Mouse (Mus musculus): ENCODE results near the gene Syp. TPM values are rescaled to one million over a fixed set of nuclear protein-coding genes. Genes with fewer than 3 reads are reported as not detected.

Syp gene
- 1 to 10 TPM; 1.1 TPM for total RNA-seq (2021)
- long read RNA-seq, experiment 1, partial matches to known transcripts, result 0 of 1 reads
- long read RNA-seq, experiment 1, other reads (novel, unspliced or antisense), result 0 of 1 reads
- long read RNA-seq, experiment 2, partial matches to known transcripts, result 0 of 1 reads
- long read RNA-seq, experiment 2, other reads (novel, unspliced or antisense), result 0 of 1 reads

DNA sequence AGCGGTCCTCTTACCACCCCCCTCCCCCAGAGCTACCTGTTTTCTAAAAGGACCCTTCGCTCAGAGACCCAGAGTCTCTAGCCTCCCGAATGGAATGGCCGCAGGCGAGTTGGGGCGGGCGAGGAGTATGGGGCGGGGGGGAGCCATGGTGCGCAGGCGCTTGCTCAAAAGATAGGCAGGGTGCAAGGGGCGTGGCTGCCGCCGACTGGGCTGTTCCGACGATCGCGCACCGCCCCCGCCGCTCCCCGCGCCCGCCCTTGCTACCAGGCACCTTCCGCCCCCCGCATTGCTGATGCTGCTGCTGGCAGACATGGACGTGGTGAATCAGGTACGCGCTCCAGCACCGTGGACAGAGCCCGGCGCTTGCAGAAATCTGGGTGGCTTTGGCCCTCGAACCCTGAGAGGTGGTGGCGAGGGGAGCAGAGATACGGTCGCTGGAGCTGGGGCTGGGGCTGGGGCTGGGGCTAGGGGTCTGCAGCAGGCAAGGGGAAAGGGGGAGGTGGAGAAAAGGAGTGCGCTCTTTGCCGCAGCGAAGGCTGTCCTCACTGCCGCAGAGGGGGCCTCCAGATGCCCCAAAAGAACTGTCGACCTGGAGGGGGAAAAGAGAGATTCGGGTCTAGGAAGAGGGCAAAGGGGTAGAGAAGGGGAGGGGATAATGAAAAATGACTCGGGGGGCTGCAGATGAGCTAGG, at the start of gene Syp:
Syp (plus strand) TSS at position 71 of the 691 bp plus-strand sequence.
- intact Hi-C loops (cut with DNase I), result loop anchor here (10.0 kb wide), 1 partner anchor 164 kb away; no protein-coding TSS in a partner anchor
- peak; percentile 21 to 43 for DNase-seq

GRCm38 (mm10) chrX:7595371-7595770, 42.9 kb upstream of the Syp start:
- intact Hi-C loops (cut with DNase I), result no loop called here
- no peak for DNase-seq

- intact Hi-C loops (cut with DNase I), result no loop called here
- no peak for DNase-seq
Measured at GRCm38 (mm10) chrX:7604004-7604403, 34.3 kb upstream of the Syp start.

- intact Hi-C loops (cut with DNase I), result no loop called here
- peak; percentile 66 to 79 for DNase-seq
Measured at GRCm38 (mm10) chrX:7604879-7605574, 33.2 kb upstream of the Syp start, which contains the start of gene Ccdc22. TSS of gene Ccdc22 (minus strand) at chrX:7605517.

GRCm38 (mm10) chrX:7605575-7605941, 32.7 kb upstream of the Syp start:
- intact Hi-C loops (cut with DNase I), result no loop called here
- DNase-seq, result no peak

- no peak for DNase-seq
- intact Hi-C loops (cut with DNase I), result no loop called here
Measured at GRCm38 (mm10) chrX:7606783-7607182, 31.5 kb upstream of the Syp start, which contains the start of gene Cacna1f. TSS of gene Cacna1f (plus strand) at chrX:7607083.

GRCm38 (mm10) chrX:7610035-7610434, 28.2 kb upstream of the Syp start:
- intact Hi-C loops (cut with DNase I), result no loop called here
- no peak for DNase-seq

DNA sequence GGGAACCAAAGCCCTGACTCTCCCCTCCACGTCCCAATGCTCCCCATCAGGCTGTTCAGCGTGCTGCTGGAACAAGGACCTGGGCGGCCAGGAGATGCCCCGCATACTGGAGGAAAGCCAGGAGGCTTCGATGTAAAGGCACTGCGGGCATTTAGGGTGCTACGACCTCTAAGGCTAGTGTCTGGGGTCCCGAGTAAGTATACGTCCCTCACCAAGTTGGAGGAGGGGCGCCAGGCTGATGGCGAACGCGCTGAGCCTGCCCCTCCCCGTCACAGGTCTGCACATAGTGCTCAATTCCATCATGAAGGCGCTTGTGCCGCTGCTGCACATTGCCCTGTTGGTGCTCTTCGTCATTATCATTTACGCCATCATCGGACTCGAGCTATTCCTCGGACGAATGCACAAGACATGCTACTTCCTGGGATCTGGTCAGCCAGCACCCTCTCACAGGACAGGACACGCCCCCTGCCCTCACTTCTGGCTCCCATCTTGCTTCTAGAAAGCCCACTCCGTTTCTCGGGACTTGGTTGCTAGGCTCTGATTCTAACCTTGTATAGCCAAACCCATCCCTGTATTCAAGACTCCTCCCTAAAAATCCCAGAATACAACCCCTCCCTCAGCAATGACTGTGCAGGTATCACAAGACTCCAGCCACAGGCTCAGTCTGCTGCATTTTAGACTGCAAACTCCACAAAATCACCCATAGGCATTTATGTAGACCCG, 27.6 kb upstream of the Syp start:
- no peak for DNase-seq
- intact Hi-C loops (cut with DNase I), result no loop called here

DNA sequence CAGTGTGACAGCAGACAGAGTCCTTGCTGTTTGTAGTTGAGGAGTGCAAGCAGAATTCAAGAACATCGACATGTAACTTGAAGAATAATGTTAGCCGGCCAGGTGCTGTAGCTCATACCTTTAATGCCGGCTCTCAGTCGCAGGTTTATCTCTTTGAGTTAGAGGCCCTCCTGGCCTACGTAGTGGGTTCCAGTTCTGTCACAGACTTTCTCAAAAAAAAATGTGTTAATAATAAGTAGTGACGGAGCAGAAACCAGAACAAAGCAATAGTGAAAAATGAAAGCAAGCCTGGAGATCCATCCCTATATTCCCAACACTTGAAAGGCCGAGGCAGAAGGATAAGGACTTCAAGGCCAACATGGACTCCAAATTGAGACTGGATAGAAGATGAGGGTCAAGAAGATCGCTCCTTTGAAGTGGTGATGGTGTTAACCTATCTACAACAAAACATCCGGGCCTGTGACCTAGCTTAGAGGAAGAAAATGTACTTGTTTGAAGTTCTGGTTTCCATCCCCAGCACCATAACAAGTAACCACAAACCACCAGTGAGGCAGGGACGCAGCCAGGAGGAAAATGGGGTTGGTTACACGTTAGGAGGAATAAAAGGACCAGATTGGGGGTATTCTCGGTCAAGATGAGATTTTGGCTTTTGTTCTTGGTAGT, 20.3 kb upstream of the Syp start:
- intact Hi-C loops (cut with DNase I), result no loop called here
- no peak for DNase-seq

DNA sequence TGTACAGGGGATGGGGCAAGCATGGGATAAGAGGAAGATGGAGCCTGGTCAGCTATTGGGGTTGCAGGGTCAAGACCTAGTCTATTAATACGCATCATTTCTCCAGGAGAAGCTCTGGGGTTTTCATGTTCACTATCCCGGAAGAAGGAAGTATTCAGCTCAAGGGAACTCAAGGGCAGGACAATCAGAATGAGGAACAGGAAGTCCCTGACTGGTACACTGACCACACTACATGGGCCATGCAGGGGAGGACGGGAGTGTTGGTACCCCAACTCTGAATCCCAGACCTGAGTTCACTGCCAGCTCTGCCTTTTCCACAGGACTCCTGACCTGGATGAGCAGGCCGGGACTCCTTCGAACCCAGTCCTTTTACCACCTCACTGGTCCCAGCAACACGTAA, 5.7 kb upstream of the Syp start:
- no peak for DNase-seq
- intact Hi-C loops (cut with DNase I), result loop anchor here (10.0 kb wide), 1 partner anchor 158 kb away; no protein-coding TSS in a partner anchor

DNA sequence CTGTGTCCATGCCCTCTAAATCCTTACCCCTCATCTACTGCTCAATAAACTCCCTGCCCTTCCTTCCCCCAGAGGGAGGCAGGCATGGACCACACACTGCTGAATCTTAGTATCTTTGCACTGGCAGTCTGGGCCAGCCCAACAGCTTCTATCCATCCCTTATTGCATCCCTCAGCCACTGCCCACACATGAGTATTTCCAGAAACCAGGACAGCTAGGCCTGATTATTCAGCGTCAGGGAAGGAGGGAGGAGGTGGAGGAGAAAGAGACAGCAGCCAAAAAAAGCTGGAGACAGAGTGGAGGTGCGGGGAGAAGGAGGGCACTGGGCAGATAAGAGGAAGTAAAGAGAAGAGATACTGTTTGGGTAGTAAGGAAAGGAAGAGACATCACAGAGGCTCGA, 3.2 kb upstream of the Syp start:
- DNase-seq, result no peak
- intact Hi-C loops (cut with DNase I), result loop anchor here (10.0 kb wide), 1 partner anchor 160 kb away; no protein-coding TSS in a partner anchor

DNA sequence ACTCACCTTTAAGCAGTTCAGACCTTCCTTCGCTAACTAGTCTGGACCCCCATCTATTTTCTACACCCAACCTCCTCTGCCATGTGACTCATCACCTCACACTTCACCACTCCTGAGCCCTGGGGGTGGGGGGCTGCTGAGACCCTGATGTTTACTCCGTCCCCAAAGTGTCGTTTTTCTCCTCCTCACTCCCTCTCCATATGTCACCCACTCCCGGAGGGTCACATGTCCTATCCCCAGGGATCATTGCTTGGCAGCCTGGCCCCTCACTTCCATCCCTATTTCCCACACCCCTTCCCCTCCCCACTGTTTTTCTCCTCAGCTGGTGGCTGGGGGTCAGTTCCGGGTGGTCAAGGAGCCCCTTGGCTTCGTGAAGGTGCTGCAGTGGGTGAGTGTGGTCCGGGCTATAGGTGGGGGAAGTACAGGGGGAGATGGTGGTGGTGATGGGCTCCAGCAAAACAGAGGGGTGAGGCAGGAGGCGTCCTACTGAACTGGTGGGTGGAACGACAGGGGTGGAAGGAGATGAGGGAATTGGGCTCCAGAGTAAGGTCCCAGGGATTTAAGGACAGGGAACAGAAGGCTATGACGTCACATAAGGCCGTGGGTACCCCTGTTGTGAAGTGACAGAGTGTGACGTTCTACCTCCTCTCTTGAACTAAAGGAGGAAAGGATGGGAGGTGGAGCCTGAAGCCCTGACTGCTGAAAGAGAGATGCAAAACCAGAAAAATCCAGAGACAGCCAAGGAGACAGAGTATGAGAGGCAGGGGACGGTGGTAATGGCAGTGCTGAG, 1.5 kb downstream of the Syp start:
- no peak for DNase-seq
- intact Hi-C loops (cut with DNase I), result loop anchor here (10.0 kb wide), 1 partner anchor 165 kb away; no protein-coding TSS in a partner anchor

DNA sequence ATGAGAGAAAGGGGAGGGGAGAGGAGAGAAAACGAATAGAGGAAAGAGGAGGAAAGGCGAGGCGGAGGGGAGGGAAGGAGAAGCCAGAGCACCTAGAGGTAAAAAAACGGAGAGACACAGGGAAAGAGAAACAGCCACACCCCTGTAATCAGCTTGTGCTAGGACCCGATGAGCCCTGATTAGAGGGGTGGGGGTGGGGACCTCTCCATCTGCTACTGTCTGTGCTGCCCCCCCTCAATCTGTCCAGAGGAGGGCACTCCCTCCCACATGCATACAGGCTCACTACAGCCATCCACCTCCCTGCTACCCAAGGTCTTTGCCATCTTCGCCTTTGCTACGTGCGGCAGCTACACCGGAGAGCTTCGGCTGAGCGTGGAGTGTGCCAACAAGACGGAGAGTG, 2.5 kb downstream of the Syp start:
- DNase-seq, result no peak
- intact Hi-C loops (cut with DNase I), result no loop called here

GRCm38 (mm10) chrX:7645349-7645748, 7.1 kb downstream of the Syp start:
- intact Hi-C loops (cut with DNase I), result loop anchor here (2.0 kb wide), 1 partner anchor 223 kb away; no protein-coding TSS in a partner anchor
- DNase-seq, result peak; percentile 58 to 62

DNA sequence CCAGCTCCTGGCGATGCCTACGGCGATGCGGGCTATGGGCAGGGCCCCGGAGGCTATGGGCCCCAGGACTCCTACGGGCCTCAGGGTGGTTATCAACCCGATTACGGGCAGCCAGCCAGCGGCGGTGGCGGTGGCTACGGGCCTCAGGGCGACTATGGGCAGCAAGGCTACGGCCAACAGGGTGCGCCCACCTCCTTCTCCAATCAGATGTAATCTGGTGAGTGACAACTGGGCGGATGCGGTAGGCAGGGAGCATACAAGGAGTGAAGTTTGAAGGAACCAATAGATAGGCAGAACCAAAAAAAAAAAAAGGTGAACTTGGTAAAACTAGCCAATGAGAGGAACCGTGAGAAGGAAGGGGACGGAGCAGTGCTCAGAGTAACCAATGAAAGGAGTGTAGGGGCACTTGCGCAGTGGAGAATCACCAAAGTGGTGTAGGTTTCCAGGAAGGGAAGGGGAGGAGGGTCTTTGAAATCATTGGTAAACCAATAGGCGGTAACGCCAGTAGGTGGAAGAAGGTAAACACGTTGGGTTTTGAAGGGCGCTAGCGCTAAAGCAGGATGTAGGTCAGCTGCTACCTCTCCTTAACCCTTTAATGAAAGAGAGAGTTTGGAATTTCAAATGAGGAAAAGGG, 10.5 kb downstream of the Syp start:
- intact Hi-C loops (cut with DNase I), result no loop called here
- DNase-seq, result peak; percentile 74 to 76

- DNase-seq, result peak; percentile 60 to 61
- intact Hi-C loops (cut with DNase I), result no loop called here
Measured at GRCm38 (mm10) chrX:7657221-7657639, 19.0 kb downstream of the Syp start, which contains the start of gene Prickle3. TSS of gene Prickle3 (plus strand) at chrX:7657260.

DNA sequence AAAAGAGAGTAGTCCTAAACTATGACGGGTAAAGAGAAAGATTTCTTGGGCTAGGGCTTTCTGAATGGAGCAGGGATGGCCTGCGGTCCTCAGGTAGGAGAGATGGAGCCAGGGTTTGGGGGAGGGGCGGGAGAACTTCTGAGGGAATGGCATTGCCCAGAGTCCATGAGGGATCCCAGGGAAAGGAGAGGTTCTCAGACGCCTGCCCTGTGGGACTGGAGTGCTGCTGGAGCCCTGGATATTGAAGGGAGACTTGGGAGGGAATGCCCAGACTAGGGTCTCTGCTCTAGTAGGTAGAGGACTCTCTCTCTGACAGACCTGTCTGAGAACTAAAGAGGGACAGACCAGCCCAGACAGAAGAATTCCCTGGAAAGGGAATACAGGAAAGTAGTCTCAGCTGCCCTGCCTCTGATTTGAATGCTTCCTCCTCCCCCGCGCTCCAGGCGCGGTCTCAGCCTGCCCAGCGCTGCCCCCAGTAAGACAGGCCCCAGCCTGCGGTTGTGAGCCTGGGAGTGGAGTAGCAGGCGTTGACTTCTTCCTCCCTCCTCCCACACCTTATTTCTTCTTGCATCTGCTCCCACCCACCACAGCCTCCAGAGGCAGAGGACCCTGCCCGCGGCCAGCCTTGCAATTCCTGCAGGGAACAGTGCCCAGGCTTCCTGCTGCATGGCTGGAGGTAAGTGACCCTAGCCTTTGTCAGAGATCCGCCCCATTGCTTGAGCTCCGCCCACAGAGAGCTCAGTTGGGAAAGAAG, 19.9 kb downstream of the Syp start:
- intact Hi-C loops (cut with DNase I), result no loop called here
- peak; percentile 44 to 45 for DNase-seq

Data from gastrocnemius, postnatal 36 days (tissue).